Mouse (Mus musculus): Measurements from ENCODE around the gene Etv1. TPM values are rescaled to one million over a fixed set of nuclear protein-coding genes. Genes with fewer than 3 reads are reported as not detected.

The Etv1 gene
- polyA plus RNA-seq, 1 experiment from 2014 or later, result 27.9 TPM

GRCm38 (mm10) chr12:38789789-38790355 lies 10.7 kb downstream of the Etv1 start:
- Histone ChIP-seq H3K9me3 (replicated peaks; ENCODE audit: control insufficient read depth, low read length) (no peaks in the 10 kb centered on the region), H3K4me2 (ENCODE audit: low read depth, low read length) (no peak overlapping the region), H3K4me3 (ENCODE audit: low read depth, low read length) (no peak overlapping the region), H3K9ac (replicated peaks; ENCODE audit: low read length) (no peak overlapping the region), H3K27me3 (ENCODE audit: control insufficient read depth, insufficient read depth, low read length) (no peaks in the 10 kb centered on the region), H3K27ac (replicated peaks; ENCODE audit: low read depth, low read length) (no peak overlapping the region), H3K4me1 (ENCODE audit: control insufficient read depth, insufficient read depth, low read length) (no peaks in the 10 kb centered on the region), H3K36me3 (replicated peaks; ENCODE audit: control insufficient read depth, insufficient read depth, low read depth, low read length) (no peaks in the 10 kb centered on the region)
- ATAC-seq (replicated peaks; ENCODE audit: insufficient number of reproducible peaks, low FRiP score, low TSS enrichment, low read depth) (no peak), DNase-seq (ENCODE audit: low spot score) (no peak)
- WGBS, result 86% methylated on average over 10 of the region's 10 CpGs

- ATAC-seq (replicated peaks; ENCODE audit: insufficient number of reproducible peaks, low FRiP score, low TSS enrichment, low read depth) (no peak), DNase-seq (ENCODE audit: low spot score) (no peak)
- Histone ChIP-seq H3K27ac (replicated peaks; ENCODE audit: low read depth, low read length) (no peak overlapping the region), H3K4me2 (ENCODE audit: low read depth, low read length) (no peak overlapping the region), H3K36me3 (replicated peaks; ENCODE audit: control insufficient read depth, insufficient read depth, low read depth, low read length) (no peaks in the 10 kb centered on the region), H3K9me3 (replicated peaks; ENCODE audit: control insufficient read depth, low read length) (no peaks in the 10 kb centered on the region), H3K9ac (replicated peaks; ENCODE audit: low read length) (no peak overlapping the region), H3K27me3 (ENCODE audit: control insufficient read depth, insufficient read depth, low read length) (no peaks in the 10 kb centered on the region), H3K4me3 (ENCODE audit: low read depth, low read length) (no peak overlapping the region), H3K4me1 (ENCODE audit: control insufficient read depth, insufficient read depth, low read length) (no peaks in the 10 kb centered on the region)
- 61% methylated on average over 4 of the region's 4 CpGs for WGBS
Measured at GRCm38 (mm10) chr12:38793076-38793475, 13.9 kb downstream of the Etv1 start.

GRCm38 (mm10) chr12:38793697-38794096 lies 14.5 kb downstream of the Etv1 start:
- Histone ChIP-seq H3K36me3 (replicated peaks; ENCODE audit: control insufficient read depth, insufficient read depth, low read depth, low read length) (no peaks in the 10 kb centered on the region), H3K4me3 (ENCODE audit: low read depth, low read length) (no peak overlapping the region), H3K27ac (replicated peaks; ENCODE audit: low read depth, low read length) (no peak overlapping the region), H3K4me2 (ENCODE audit: low read depth, low read length) (no peak overlapping the region), H3K9me3 (replicated peaks; ENCODE audit: control insufficient read depth, low read length) (no peaks in the 10 kb centered on the region), H3K27me3 (ENCODE audit: control insufficient read depth, insufficient read depth, low read length) (no peaks in the 10 kb centered on the region), H3K4me1 (ENCODE audit: control insufficient read depth, insufficient read depth, low read length) (no peaks in the 10 kb centered on the region), H3K9ac (replicated peaks; ENCODE audit: low read length) (no peak overlapping the region)
- 34% methylated on average over 2 of the region's 2 CpGs for WGBS
- ATAC-seq (replicated peaks; ENCODE audit: insufficient number of reproducible peaks, low FRiP score, low TSS enrichment, low read depth) (no peak), DNase-seq (ENCODE audit: low spot score) (peak; percentile 22)

- no peak for ATAC-seq (replicated peaks; ENCODE audit: insufficient number of reproducible peaks, low FRiP score, low TSS enrichment, low read depth)
- H3K9me3 ChIP-seq (replicated peaks; ENCODE audit: control insufficient read depth, low read length), result no peaks in the 10 kb centered on the region
- no peak for DNase-seq (ENCODE audit: low spot score)
- 54% methylated on average over 5 of the region's 5 CpGs for WGBS
- no peak overlapping the region for H3K9ac ChIP-seq (replicated peaks; ENCODE audit: low read length)
- H3K4me1 ChIP-seq (ENCODE audit: control insufficient read depth, insufficient read depth, low read length), result no peaks in the 10 kb centered on the region
- H3K27me3 ChIP-seq (ENCODE audit: control insufficient read depth, insufficient read depth, low read length), result no peaks in the 10 kb centered on the region
- H3K36me3 ChIP-seq (replicated peaks; ENCODE audit: control insufficient read depth, insufficient read depth, low read depth, low read length), result no peaks in the 10 kb centered on the region
- no peak overlapping the region for H3K4me2 ChIP-seq (ENCODE audit: low read depth, low read length)
- no peak overlapping the region for H3K27ac ChIP-seq (replicated peaks; ENCODE audit: low read depth, low read length)
- no peak overlapping the region for H3K4me3 ChIP-seq (ENCODE audit: low read depth, low read length)
Measured at GRCm38 (mm10) chr12:38807031-38807430, 27.9 kb downstream of the Etv1 start.

GRCm38 (mm10) chr12:38812392-38812791 lies 33.2 kb downstream of the Etv1 start:
- 62% methylated on average over 6 of the region's 6 CpGs for WGBS
- DNase-seq (ENCODE audit: low spot score), result no peak
- no peaks in the 10 kb centered on the region for H3K36me3 ChIP-seq (replicated peaks; ENCODE audit: control insufficient read depth, insufficient read depth, low read depth, low read length)
- H3K9me3 ChIP-seq (replicated peaks; ENCODE audit: control insufficient read depth, low read length), result no peaks in the 10 kb centered on the region
- H3K4me1 ChIP-seq (ENCODE audit: control insufficient read depth, insufficient read depth, low read length), result no peaks in the 10 kb centered on the region
- H3K4me2 ChIP-seq (ENCODE audit: low read depth, low read length), result no peak overlapping the region
- no peak for ATAC-seq (replicated peaks; ENCODE audit: insufficient number of reproducible peaks, low FRiP score, low TSS enrichment, low read depth)
- no peaks in the 10 kb centered on the region for H3K27me3 ChIP-seq (ENCODE audit: control insufficient read depth, insufficient read depth, low read length)
- no peak overlapping the region for H3K4me3 ChIP-seq (ENCODE audit: low read depth, low read length)
- no peak overlapping the region for H3K9ac ChIP-seq (replicated peaks; ENCODE audit: low read length)
- H3K27ac ChIP-seq (replicated peaks; ENCODE audit: low read depth, low read length), result no peak overlapping the region

GRCm38 (mm10) chr12:38814010-38814786 lies 35.0 kb downstream of the Etv1 start:
- ATAC-seq (replicated peaks; ENCODE audit: insufficient number of reproducible peaks, low FRiP score, low TSS enrichment, low read depth), result no peak
- no peak for DNase-seq (ENCODE audit: low spot score)
- Histone ChIP-seq H3K4me1 (ENCODE audit: control insufficient read depth, insufficient read depth, low read length) (no peaks in the 10 kb centered on the region), H3K27me3 (ENCODE audit: control insufficient read depth, insufficient read depth, low read length) (no peaks in the 10 kb centered on the region), H3K9ac (replicated peaks; ENCODE audit: low read length) (no peak overlapping the region), H3K4me3 (ENCODE audit: low read depth, low read length) (no peak overlapping the region), H3K27ac (replicated peaks; ENCODE audit: low read depth, low read length) (no peak overlapping the region), H3K36me3 (replicated peaks; ENCODE audit: control insufficient read depth, insufficient read depth, low read depth, low read length) (no peaks in the 10 kb centered on the region), H3K4me2 (ENCODE audit: low read depth, low read length) (no peak overlapping the region), H3K9me3 (replicated peaks; ENCODE audit: control insufficient read depth, low read length) (no peaks in the 10 kb centered on the region)
- 67% methylated on average over 6 of the region's 6 CpGs for WGBS

- Histone ChIP-seq H3K4me2 (ENCODE audit: low read depth, low read length) (no peak overlapping the region), H3K9ac (replicated peaks; ENCODE audit: low read length) (no peak overlapping the region), H3K4me1 (ENCODE audit: control insufficient read depth, insufficient read depth, low read length) (no peaks in the 10 kb centered on the region), H3K27ac (replicated peaks; ENCODE audit: low read depth, low read length) (no peak overlapping the region), H3K9me3 (replicated peaks; ENCODE audit: control insufficient read depth, low read length) (no peaks in the 10 kb centered on the region), H3K27me3 (ENCODE audit: control insufficient read depth, insufficient read depth, low read length) (no peaks in the 10 kb centered on the region), H3K36me3 (replicated peaks; ENCODE audit: control insufficient read depth, insufficient read depth, low read depth, low read length) (no peaks in the 10 kb centered on the region), H3K4me3 (ENCODE audit: low read depth, low read length) (no peak overlapping the region)
- no peak for DNase-seq (ENCODE audit: low spot score)
- no peak for ATAC-seq (replicated peaks; ENCODE audit: insufficient number of reproducible peaks, low FRiP score, low TSS enrichment, low read depth)
- 72% methylated on average over 3 of the region's 3 CpGs for WGBS
Measured at GRCm38 (mm10) chr12:38816235-38816634, 37.1 kb downstream of the Etv1 start.

- DNase-seq (ENCODE audit: low spot score), result no peak
- H3K4me3 ChIP-seq (ENCODE audit: low read depth, low read length), result no peak overlapping the region
- H3K9ac ChIP-seq (replicated peaks; ENCODE audit: low read length), result no peak overlapping the region
- no peak for ATAC-seq (replicated peaks; ENCODE audit: insufficient number of reproducible peaks, low FRiP score, low TSS enrichment, low read depth)
- no peak overlapping the region for H3K27ac ChIP-seq (replicated peaks; ENCODE audit: low read depth, low read length)
- WGBS, result 90% methylated on average over 2 of the region's 2 CpGs
- H3K9me3 ChIP-seq (replicated peaks; ENCODE audit: control insufficient read depth, low read length), result no peaks in the 10 kb centered on the region
- no peaks in the 10 kb centered on the region for H3K27me3 ChIP-seq (ENCODE audit: control insufficient read depth, insufficient read depth, low read length)
- no peak overlapping the region for H3K4me2 ChIP-seq (ENCODE audit: low read depth, low read length)
- no peaks in the 10 kb centered on the region for H3K36me3 ChIP-seq (replicated peaks; ENCODE audit: control insufficient read depth, insufficient read depth, low read depth, low read length)
- no peaks in the 10 kb centered on the region for H3K4me1 ChIP-seq (ENCODE audit: control insufficient read depth, insufficient read depth, low read length)
Measured at GRCm38 (mm10) chr12:38818320-38818719, 39.1 kb downstream of the Etv1 start.

Measured in embryonic facial prominence, embryonic 11.5 days (tissue).